Comparison of ENCODE assay signal across 9 mouse cellular contexts in the genomic region with DNA sequence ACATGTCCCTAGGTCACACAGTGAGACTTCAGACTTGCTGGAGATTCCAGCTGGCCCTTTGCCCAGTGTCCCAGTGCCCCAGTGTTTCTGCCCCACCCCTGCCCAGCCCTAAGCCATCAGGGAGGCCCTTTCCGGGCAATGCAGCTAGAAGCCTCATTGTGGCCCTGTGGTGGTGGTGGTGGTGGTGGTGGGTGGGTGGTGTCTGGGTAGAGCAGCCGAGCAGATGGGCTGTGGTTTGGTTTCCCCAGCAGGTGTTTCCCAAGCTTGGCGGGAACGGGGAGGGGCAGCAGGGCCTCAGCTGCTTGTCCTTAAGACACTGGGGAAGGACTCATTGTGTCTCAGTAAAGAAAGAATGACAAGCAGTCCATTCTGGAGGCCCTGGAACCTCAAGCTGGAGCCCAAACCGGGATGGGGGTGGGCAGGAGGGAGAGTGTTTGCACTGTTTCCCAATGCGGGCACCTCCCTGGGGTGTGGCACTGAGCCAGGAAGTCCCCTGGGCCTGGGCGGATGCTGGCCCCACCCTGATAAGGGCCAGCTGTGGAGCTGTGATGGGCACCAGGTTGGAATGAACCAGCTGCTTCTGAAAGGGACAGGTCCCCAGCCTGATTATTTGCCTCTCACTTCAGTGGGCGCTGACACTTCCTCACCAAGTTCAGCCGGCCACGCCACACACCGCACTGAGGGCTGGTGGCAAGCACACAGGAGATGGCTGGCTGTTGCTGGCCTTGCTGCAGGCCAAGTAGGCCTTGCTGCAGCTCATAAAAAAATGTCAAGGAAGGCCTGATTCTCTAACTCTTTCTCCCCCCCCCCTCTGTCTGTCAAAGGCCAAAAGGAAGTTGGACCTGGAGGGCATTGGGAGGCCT. TPM values are rescaled to one million over a fixed set of nuclear protein-coding genes. Genes with fewer than 3 reads are reported as not detected.
DNase-seq lines count a peak whose midpoint lies in the region; ATAC-seq and TF ChIP-seq lines count a peak whose summit lies in the region.
"Had no signal": no experiment of that assay in that cellular context is flagged by ENCODE, and none has a peak within 500 bp of the region (broad histone marks: within the 10 kb centered on the region; RNA-seq: fewer than 3 reads in every experiment).

No protein-coding gene starts in this region.

- no peaks in the 10 kb centered on the region for H3K27me3 ChIP-seq in heart, embryonic 13.5 days (replicated peaks)
- H3K27me3 ChIP-seq in megakaryocyte, embryonic 14.5 days (replicated peaks): no peaks in the 10 kb centered on the region
- H3K27me3 ChIP-seq: Patski had no signal

- H3K36me3 ChIP-seq in heart, embryonic 13.5 days: no peaks in the 10 kb centered on the region
- peaks cover 20% of the 10 kb centered on the region for H3K36me3 ChIP-seq in megakaryocyte, embryonic 14.5 days (replicated peaks; ENCODE audit: low read length)

- H3K4me3 ChIP-seq in gastrocnemius, adult 2 months: no peak overlapping the region
- H3K4me3 ChIP-seq in heart, embryonic 13.5 days: no peak overlapping the region
- peak overlapping the region; percentile 89 for H3K4me3 ChIP-seq in megakaryocyte, embryonic 14.5 days (replicated peaks)

- peak overlapping the region; percentile 63 for H3K9ac ChIP-seq in heart, embryonic 13.5 days

- H3K4me2 ChIP-seq in heart, embryonic 13.5 days: peak overlapping the region; percentile 71

- 50% methylated on average over 11 of the region's 11 CpGs for WGBS in heart, embryonic 13.5 days

- peaks cover 89% of the 10 kb centered on the region for H3K4me1 ChIP-seq in heart, embryonic 13.5 days
- peaks cover 89% of the 10 kb centered on the region for H3K4me1 ChIP-seq in megakaryocyte, embryonic 14.5 days

- peak overlapping the region; percentile 58 for H3K27ac ChIP-seq in gastrocnemius, adult 2 months
- H3K27ac ChIP-seq in heart, embryonic 13.5 days (replicated peaks): peak overlapping the region; percentile 72

- H3K9me3 ChIP-seq in heart, embryonic 13.5 days: no peaks in the 10 kb centered on the region
- H3K9me3 ChIP-seq in megakaryocyte, embryonic 14.5 days: no peaks in the 10 kb centered on the region

- TF ChIP-seq CTCF in gastrocnemius, adult 2 months (IDR thresholded peaks at IDR 0.05): no peak

- 0 out of 2 replicates have a peak, but pooled peaks have one; percentile 17 for ATAC-seq in heart, embryonic 13.5 days (ENCODE audit: extremely low read depth, insufficient number of reproducible peaks, low FRiP score, low TSS enrichment)
- ATAC-seq: Patski had no signal

- DNase-seq in gastrocnemius, adult 2 months: peak; percentile 56
- no peak for DNase-seq in gastrocnemius, adult 18-20 months (ENCODE audit: low spot score)
- peak; percentile 93 for DNase-seq in c-Kit-negative CD71-positive TER-119-positive erythroid progenitor cells, embryonic 14.5 days (ENCODE audit: low read depth, low spot score)
- peak; percentile 63 to 78 for DNase-seq in kidney, postnatal 36 days
- DNase-seq in thymus, postnatal 10 days (ENCODE audit: low spot score in 2 of 2): peak; percentile 85 to 89
- DNase-seq in ovary, adult 18-20 months (ENCODE audit: low spot score): no peak

- intact Hi-C loops in gastrocnemius, adult 2 months (cut with DNase I): no loop called here

RNA-seq across cellular contexts. Expression of gene E2f2, which starts 5.6 kb away (rescaled TPM):
- 1 to 10 TPM in 1 of 2 experiments, under 1 TPM in 1; 0.48 to 1.1 TPM for total RNA-seq in gastrocnemius, adult 2 months (2021)
- under 1 TPM; 0.73 to 0.76 TPM for total RNA-seq in gastrocnemius, adult 18-20 months (2021)
- 6.2 and 6.6 TPM in 2 replicates for polyA plus RNA-seq in heart, embryonic 13.5 days (2015; fragmentation: Nextera tagmentation; extraction: Ambion mirVana)
- polyA plus RNA-seq in megakaryocyte, embryonic 14.5 days (2012; ENCODE audit: insufficient read depth, low replicate concordance): 10.5 and 25.7 TPM in 2 replicates

RNA-seq across cellular contexts. Expression of gene Asap3, which starts 28.3 kb away (rescaled TPM):
- total RNA-seq in gastrocnemius, adult 2 months (2021): 1 to 10 TPM; 1.5 to 2.5 TPM
- 1 to 10 TPM; 1.4 to 1.5 TPM for total RNA-seq in gastrocnemius, adult 18-20 months (2021)
- 2.6 and 3.4 TPM in 2 replicates for polyA plus RNA-seq in heart, embryonic 13.5 days (2015; fragmentation: Nextera tagmentation; extraction: Ambion mirVana)
- not detected in 2 replicates for polyA plus RNA-seq in megakaryocyte, embryonic 14.5 days (2012; ENCODE audit: insufficient read depth, low replicate concordance)

RNA-seq across cellular contexts. Expression of gene Id3, which starts 34.5 kb away (rescaled TPM):
- 10 to 100 TPM; 11.3 to 21.9 TPM for total RNA-seq in gastrocnemius, adult 2 months (2021)
- 10 to 100 TPM; 13.7 to 24.1 TPM for total RNA-seq in gastrocnemius, adult 18-20 months (2021)
- 288 and 305 TPM in 2 replicates for polyA plus RNA-seq in heart, embryonic 13.5 days (2015; fragmentation: Nextera tagmentation; extraction: Ambion mirVana)
- 13.8 TPM in 1 of 2 replicates, not detected in the other for polyA plus RNA-seq in megakaryocyte, embryonic 14.5 days (2012; ENCODE audit: insufficient read depth, low replicate concordance)

Comparison
In these comparisons a context has a peak if more than half of its experiments do, and no peak if none do; other contexts are left out.
1. DNase-seq: peak in gastrocnemius, adult 2 months (single experiment), c-Kit-negative CD71-positive TER-119-positive erythroid progenitor cells, embryonic 14.5 days (single experiment), kidney, postnatal 36 days (2 of 2) and thymus, postnatal 10 days (2 of 2); none in gastrocnemius, adult 18-20 months (single experiment) and ovary, adult 18-20 months (single experiment).